Mouse (Mus musculus) heart, postnatal 25 days (tissue): ENCODE data around the gene Slc9a5. TPM values are rescaled to one million over a fixed set of nuclear protein-coding genes. Genes with fewer than 3 reads are reported as not detected.

ENCODE experiments used
- DNase-seq: peaks from one replicate; pipeline ENCODE4 v3.0.0; 2022; ENCODE audit warnings: low spot score
- intact Hi-C: fragments of 180-260 bp; cut with DNase I; formaldehyde crosslinking; loops from one replicate; pipeline ENCODE4 v1.15.1; 2025
- total RNA-seq, 2 experiments: library from RNA; stranded (reverse); gene quantifications; 2 replicates each; pipeline ENCODE4 v1.2.3; 2021

Slc9a5 gene
- total RNA-seq, 2 experiments from 2014 or later = 0.29 to 0.56 TPM

DNA sequence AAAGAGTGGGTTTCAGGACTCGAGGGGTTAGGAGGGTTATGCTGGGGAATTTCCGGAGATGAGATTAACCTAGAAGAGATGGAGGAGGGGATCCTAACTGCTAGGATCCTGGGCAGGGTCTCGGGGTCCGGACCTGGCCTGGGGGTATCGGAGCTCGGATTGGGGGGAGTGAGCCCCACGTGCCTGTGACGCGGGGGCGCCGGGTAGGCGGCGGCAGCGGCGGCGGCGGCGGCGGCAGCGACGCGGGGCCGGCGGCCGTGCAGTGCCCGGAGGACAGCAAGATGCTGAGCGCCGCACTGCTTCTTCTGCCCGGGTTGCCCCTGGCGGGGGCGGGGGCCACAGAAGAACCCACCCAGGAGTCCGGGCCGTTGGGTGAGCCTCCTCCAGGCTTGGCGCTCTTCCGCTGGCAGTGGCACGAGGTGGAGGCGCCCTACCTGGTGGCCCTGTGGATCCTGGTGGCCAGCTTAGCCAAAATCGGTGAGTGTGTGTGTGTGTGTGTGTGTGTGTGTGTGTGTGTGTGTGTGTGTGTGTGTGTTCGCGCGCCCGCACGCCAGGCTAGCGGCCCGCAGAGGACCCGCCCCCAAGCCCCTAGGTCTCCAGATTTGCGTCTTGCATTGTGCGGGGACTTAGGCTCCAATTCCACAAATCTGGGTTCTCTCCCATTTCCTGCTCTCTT lies 591 bp downstream of the Slc9a5 start:
- no peak for DNase-seq
- intact Hi-C loops = loop anchor here (5.0 kb wide), 1 partner anchor 52 kb away; the partner anchor contains the start of genes E2f4 and Exoc3l

DNA sequence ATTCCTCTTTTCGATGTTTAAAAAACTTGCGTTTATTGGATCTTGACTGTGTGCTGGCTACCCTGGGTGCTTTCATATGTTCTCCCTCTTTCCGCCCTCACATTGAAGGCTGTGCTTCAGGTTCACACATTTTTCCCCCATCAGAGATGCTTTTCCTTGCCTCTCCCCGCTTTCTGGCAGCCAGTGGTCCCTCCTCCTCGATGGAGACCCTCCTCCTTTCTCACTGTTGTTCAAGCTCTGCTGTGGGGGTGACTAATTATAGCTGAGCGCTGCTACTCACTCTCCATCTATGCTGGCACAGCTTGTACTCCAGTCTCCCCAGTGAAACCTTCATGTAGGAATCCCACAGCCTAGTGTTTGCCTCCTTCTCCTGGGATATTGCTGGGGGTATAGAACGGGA lies 1.5 kb downstream of the Slc9a5 start:
- DNase-seq = no peak
- intact Hi-C loops = no loop called here

DNA sequence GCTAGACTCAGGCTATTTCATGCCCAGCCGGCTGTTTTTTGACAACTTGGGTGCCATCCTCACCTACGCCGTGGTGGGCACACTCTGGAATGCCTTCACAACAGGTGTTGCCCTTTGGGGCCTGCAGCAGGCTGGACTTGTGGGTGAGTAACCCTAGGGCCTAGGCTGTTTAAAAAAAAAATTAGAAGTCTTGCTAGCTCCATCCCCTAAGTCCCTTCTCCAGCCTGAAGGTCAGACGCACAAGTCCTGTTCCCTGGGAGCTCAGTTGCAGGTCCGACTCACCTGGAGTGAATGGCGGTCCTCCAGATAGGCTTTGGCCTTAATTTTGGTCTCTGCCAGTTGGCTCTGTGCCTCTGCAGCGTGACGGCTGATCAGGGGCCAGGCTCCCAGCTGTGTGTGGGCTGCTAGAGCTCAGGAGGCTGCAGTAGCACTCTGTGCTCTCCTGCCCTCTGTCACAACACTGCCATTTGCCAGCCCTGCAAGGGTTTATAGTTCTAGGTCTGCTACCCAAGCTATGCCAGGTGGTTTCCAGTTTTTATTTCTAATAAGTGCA lies 5.0 kb downstream of the Slc9a5 start:
- no peak for DNase-seq
- intact Hi-C loops = no loop called here

DNA sequence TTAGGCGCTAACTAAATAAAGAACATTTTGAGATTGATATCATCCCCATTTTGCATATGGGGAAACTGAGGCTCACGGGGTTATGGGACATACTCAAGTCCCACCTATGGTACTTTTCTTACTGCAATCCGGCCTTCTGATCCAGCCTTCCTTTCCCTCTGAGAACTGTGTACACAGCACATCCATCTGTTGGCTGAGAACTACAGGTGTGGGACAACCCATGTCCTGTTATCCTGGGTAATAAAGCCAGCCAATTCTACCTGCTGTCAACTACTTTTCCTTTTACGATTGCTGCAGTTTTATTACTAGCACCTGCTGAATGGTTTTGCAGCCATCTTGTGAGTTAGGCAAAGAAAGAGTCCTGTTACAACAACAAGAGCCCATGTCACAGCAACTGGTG lies 5.9 kb downstream of the Slc9a5 start:
- intact Hi-C loops = no loop called here
- no peak for DNase-seq

DNA sequence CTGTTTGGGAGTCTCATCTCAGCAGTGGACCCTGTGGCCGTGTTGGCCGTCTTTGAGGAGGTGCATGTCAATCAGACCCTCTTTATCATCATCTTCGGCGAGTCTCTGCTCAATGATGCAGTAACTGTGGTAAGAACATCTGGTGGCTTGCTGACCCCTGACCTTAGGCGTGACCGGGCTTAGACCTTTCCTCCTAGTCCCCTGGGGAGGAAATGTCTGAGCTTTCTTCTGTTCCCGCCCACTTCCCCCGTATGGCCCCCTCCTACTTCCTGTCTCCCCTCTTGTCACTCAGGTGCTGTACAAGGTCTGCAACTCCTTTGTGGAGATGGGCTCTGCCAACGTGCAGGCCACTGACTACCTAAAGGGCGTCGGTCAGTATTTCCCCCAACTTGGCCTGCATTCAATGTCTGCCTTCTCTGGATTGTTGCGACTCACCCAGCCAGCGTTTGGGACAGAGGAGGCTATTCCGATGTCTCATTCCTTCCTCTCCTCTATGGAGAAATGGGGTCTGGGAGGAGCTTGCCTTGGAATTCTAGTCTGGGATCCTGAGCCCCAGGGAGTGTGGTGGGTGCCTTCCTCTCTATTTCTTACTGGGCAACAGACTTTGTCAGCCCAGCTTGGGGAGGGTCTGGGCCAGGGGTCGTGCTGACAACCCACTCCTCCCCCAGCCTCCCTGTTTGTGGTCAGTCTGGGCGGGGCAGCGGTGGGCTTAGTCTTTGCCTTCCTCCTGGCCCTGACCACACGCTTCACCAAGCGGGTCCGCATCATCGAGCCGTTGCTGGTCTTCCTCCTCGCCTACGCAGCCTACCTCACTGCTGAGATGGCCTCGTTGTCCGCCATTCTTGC lies 6.8 kb downstream of the Slc9a5 start:
- DNase-seq = peak; percentile 43
- intact Hi-C loops = no loop called here

DNA sequence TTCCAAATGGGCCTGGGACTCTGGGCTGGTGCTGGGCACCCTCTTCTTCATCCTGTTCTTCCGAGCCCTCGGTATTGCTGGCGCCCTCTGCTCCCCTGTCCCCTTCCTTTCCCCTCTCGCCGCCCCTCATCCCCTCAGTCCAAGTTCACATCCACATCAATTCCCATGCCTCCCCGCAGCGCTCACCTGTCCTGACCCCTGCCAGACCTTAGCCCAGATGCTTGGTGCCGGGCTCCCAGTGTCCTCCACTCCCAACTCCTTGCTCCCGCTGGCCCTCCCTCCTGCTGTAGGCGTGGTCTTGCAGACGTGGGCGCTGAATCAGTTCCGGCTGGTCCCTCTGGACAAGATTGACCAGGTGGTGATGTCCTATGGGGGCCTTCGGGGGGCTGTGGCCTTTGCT lies 8.0 kb downstream of the Slc9a5 start:
- intact Hi-C loops = no loop called here

DNA sequence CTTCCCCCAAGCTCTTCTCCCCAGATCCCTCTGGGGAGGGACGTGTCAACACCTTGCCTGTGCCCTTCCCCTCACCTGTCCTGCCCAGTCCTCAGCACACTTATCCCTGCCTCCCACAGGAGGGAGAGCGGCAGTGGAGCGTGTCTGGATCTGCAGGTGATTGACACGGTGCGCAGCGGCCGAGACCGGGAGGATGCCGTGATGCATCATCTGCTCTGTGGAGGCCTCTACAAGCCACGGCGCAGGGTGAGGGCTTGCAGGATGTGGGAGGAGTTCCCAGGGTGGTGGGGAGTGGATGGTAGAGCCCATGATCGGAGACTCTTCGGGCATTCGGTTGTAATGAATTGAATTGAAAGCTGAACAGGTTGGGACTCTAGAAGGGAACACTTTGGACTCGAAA lies 10.6 kb downstream of the Slc9a5 start:
- intact Hi-C loops = loop anchor here (2.0 kb wide), 2 partner anchors 38 to 118 kb away; no protein-coding TSS in a partner anchor

More for the DNA sequence above, 8.0 kb downstream of the Slc9a5 start:
- no peak for DNase-seq

DNA sequence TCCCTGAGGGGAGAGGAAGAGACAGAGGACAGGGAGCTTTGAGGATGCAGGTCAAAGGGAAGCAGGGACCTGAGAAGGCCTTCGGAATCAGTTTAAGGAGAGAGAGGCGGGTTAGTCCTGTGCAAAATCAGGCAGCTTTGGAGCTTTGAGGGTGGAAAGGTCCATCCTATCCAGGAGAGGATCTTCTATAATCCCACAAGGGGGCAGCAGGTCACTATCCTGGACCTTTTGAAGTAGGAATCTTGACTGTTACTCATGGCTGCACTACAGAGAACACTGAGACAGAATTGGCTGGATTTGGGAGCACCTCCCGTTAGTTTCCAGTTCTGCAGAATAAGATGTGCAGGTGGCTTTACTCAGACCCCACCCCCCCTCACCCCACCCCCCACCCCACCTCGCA lies 11.0 kb downstream of the Slc9a5 start:
- DNase-seq = no peak
- intact Hi-C loops = loop anchor here (2.0 kb wide), 2 partner anchors 37 to 117 kb away; no protein-coding TSS in a partner anchor

More for the DNA sequence above, 10.6 kb downstream of the Slc9a5 start:
- DNase-seq = no peak

DNA sequence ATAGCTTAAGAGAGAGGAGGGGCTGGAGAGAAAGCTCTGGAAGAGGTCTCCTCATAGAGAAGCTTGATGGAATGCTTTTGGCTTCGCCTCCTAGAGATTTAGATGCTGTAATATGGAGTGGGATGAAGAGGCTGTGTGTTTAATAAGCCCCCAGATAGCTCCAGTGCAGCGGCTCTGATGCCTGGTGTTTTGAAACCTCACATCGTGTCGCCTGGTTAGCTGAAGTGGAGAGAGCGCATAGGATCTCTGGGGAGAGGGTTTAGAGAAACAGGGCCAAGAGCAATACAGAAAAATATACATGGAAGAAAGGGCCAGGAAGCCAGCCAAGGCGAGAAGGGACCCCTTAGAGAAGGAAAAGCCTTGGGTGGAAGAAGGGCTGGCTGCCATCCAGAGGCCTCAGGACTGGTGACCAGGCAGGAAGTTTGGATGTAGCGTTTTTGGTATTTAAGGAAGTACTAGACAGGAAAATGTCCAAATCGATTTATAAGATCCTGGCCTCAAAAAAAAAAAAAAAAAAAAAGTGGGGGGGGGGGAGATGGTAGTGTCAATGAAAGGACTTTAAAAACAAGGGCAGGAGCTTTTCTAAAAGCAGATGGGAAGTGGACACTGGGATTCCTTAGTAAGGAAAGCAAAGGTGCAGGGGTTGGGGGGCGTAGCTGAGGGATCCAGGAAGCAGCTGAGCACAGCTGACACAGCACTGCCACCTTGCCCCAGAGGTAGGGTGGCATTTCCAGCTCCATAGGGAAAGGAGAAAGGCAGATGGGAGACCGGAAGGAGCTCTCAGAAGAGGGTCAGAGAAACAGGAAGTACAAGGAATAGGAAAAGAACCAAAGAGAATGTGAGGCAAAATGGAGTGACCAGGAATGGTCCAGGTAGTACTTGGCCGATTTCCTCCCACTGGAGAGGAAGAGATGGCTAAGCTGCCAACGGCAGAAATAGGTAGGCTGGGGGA lies 13.4 kb downstream of the Slc9a5 start:
- DNase-seq = no peak
- intact Hi-C loops = no loop called here

DNA sequence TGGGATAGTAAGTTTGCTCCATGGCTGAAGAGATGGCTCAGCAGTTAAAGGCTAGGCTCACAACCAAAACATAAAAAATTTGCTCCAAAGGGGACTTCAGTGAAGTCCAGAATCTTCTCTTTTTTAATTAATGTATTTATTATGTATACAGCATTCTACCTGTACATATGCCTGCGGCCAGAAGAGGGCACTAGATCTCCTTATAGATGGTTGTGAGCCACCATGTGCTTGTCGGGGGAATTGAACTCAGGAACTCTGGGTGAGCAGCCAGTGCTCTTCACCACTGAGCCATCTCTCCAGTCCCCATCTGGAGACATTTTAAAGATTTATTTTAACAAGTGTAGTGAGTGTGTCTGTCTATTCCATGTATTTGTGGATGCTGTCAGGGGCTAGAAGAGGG lies 18.5 kb downstream of the Slc9a5 start:
- intact Hi-C loops = no loop called here
- no peak for DNase-seq

DNA sequence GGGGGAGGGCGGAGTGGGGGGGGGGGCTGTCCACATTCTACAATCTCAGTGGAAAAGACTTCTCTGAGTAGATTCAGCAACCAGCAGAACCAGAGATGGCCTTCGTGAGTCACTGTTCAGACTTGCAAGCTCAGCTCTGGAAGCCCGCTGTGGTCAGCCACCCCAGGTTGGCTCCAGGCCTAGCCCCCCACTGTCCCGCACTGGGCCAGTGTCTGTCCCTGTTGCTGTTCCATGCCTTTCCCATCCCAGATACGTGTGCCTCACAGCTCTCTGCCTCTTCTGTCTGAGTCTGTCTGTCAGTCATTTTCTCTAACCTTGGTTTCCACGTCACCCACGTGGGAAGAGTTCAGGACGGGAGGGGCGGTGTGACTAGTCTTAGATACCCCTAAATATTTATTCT lies 23.8 kb downstream of the Slc9a5 start:
- intact Hi-C loops = no loop called here
- DNase-seq = no peak

DNA sequence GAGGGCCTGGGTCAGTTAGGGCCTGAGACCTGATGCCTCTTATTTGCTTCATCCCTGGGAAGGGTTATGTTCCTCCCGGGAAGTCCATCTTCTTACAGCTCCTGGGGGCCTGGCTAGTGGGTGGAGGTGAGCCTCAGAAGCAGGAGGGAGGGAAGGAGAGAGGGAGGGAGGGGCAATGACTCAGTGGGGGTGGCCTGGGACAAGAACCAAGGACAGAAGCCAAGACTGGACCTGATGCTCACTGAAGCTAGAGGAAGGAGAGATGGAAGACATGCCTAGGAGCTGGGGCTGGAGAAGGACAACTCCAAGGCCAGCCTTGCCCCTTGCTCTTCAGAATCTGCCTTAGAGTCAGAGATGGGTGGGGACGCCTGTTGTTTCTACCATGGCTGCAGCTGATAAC lies 24.4 kb downstream of the Slc9a5 start, which contains the start of gene Plekhg4:
Gene Plekhg4 (plus strand): TSS at position 243 of the 400 bp plus-strand sequence.
- no peak for DNase-seq
- intact Hi-C loops = no loop called here

DNA sequence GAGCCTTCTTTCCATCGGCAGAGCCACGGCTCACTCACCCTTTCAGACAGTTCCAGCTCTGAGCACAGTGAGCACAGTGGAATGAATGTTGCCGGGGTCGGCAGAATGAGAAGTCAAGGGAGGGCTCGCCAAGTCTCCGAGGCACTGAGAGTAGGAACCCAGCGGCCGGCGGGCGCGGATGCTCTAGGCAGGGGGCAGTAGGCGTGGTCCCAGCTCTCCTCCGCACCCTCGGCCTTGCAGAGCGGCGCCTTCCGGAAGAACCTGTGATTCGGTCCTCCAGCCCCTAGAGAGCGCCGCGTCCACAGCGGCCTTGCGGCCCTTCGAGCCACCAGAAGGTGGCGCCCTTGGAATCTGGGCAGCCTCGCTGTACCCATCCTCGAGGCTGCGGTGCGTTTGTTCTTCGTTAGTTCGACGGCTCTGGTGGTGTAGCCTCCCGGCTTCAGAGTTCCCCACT lies 25.9 kb downstream of the Slc9a5 start:
- intact Hi-C loops = no loop called here
- DNase-seq = no peak

DNA sequence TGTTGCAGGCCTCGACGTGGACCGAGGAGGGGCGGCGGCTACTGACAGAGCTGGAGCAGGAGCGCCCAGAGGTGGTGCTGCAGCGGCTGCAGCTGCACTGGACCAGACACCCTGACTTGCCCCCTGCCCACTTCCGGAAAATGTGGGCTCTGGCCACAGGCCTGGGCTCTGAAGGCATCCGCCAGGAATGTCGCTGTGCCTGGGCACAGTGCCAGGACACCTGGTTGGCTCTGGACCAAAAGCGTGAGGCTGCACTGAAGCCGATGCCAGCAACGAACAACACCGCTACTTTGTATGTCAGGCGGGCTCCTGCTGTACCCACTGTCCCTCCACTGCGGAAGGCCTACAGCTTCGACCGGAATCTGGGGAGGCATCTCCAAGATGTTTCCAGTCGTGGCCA lies 30.0 kb downstream of the Slc9a5 start:
- intact Hi-C loops = no loop called here
- no peak for DNase-seq

DNA sequence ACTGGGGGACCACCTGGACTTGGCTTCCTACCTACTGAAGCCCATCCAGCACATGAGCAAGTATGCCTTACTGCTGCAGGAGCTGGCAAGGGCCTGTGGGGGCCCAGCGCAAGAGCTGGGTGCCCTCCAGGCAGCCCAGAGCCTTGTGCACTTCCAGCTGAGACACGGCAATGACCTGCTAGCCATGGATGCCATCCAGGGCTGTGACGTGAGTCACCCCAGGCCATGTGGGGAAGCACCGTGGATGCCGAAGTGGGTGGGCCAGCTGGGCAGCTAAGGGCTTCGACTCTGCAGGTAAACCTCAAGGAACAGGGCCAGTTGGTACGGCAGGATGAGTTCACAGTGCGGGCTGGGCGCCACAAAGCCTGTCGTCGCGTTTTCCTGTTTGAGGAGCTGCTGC lies 31.7 kb downstream of the Slc9a5 start:
- intact Hi-C loops = no loop called here
- no peak for DNase-seq

DNA sequence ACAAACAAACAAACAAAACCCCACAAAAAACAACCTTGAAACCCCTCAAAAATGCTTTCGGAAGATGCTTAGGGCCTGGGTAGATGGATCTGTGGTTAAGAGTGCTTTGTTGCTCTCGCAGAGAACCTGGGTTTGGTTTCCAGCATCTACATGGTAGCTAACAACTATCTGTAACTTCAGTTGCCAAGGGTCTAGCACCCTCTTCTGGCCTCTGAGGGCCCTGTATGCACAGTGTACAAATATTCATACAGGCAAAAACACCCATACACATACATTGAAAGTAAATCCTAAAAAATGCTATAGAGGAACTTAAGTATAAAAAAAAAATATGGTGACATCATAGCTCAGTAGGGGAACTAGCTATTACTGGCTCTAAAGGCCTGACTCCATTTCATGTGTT lies 35.4 kb downstream of the Slc9a5 start:
- DNase-seq = no peak
- intact Hi-C loops = no loop called here

DNA sequence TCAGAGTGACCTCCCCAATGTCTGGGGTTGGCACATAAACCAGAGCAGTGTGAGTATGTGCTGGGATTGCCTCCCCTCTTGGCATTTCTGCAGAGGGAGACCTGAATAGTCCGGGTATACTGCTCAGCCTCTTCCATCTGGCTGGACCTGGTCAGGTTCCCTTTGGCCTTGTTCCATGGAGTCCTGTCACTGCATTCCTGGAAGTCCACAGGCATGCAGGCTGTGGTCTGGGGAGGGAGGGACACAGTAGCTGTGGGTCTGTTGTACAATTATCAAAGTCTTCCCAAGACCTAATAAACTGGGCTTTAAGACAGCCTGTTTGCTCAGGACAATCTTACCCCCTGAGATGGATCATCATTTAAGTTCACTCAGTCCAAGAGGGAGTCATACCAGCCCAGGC lies 38.5 kb downstream of the Slc9a5 start:
- DNase-seq = no peak
- intact Hi-C loops = no loop called here

DNA sequence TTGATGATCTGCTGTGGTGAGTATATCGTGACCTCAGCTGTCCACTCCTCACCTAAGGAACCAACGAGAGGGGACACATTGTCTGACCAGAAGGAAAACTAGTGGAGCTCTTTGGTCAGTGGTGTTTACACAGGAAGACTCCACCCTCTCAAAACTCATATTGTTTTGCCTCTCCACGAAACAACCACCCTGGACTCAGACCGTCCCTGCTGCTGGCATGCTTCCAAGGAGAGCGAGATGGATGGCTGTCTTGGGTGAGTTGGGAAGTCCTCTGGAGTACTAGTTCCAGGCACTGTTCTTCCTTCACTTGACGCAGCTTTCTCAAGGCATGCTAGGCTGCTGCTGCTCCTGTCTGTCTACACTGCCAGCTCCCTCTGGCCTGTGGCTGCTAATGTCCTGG lies 40.5 kb downstream of the Slc9a5 start:
- DNase-seq = no peak

DNA sequence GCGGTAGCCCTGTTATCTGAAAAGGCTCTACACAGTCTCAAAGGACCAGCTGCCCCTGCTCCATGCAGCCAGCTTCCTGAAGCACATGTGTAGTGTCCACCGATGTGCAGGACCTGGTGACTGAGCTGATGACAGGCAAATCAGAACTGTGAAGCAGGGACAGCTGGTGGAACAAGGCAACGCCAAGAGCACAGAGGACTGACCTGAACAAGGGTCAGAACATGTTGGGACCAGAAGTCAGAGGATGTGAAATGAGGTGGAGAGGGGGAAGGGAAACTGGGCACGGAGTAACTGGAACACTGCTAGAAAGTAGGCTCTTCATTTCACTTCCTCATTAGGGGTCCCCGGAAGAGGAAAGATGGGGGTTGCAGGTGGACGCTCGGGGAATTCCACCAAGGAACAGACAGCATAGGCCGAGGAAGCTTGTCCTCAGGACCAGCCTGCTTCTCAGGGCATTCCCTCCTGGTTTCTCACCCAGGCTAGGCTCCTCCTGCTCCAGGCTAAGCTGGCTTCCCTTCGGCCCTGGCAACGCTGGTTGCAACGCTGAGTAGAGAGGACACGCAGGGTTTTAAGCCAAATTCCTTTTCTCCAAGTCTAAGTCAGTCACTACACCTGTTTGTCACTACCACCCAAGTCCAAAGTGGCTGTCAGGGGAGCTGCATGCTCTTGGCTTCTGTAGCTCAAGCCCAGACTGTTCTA lies 44.6 kb downstream of the Slc9a5 start:
- intact Hi-C loops = no loop called here
- no peak for DNase-seq

More for the DNA sequence above, 40.5 kb downstream of the Slc9a5 start:
- intact Hi-C loops = no loop called here
